Mouse (Mus musculus) small intestine, adult 2 months (tissue): Measurements from ENCODE around the gene Slc22a12. TPM values are rescaled to one million over a fixed set of nuclear protein-coding genes. Genes with fewer than 3 reads are reported as not detected.

ENCODE experiments used
- H3K27ac ChIP-seq: fragments of 200-500 bp; 2 replicates; pipeline ENCODE4 v1.5.1; 2012; ENCODE audit warnings: low read depth, low read length, control low read depth, inconsistent platforms; ENCODE audit not compliant: insufficient read depth
- H3K27me3 ChIP-seq: fragments of 200-500 bp; 2 replicates; pipeline ENCODE4 v1.6.1; 2012; ENCODE audit warnings: mild to moderate bottlenecking, moderate library complexity, low read length, inconsistent platforms; ENCODE audit not compliant: control insufficient read depth, insufficient read depth
- H3K36me3 ChIP-seq: fragments of 200-500 bp; 2 replicates; pipeline ENCODE4 v1.6.1; 2012; ENCODE audit warnings: mild to moderate bottlenecking, low read length, control low read depth, inconsistent platforms; ENCODE audit not compliant: control insufficient read depth, insufficient read depth
- H3K4me1 ChIP-seq: fragments of 200-500 bp; 2 replicates; pipeline ENCODE4 v1.6.1; 2012; ENCODE audit warnings: low read length, inconsistent platforms, mixed read lengths; ENCODE audit not compliant: control insufficient read depth, insufficient read depth, insufficient read length
- H3K4me3 ChIP-seq: fragments of 200-500 bp; 2 replicates; pipeline ENCODE4 v1.5.1; 2012; ENCODE audit warnings: low read depth, mild to moderate bottlenecking, control low read depth, inconsistent platforms, low read length, moderate library complexity
- CTCF ChIP-seq: fragments of 200-500 bp; IDR thresholded peaks from 2 replicates; pipeline ENCODE4 v1.5.1; 2012; ENCODE audit warnings: low read depth, mild to moderate bottlenecking, control low read depth, inconsistent platforms, low read length, moderate library complexity, mixed read lengths; ENCODE audit not compliant: insufficient replicate concordance, insufficient read length; ENCODE audit errors: extremely low read depth
- POLR2A ChIP-seq: fragments of 200-500 bp; IDR thresholded peaks from 2 replicates; pipeline ENCODE4 v1.6.1; 2012; ENCODE audit warnings: low read depth, mild to moderate bottlenecking, control low read depth, inconsistent platforms, low read length, moderate library complexity
- WGBS: fragments of 180-500 bp; shearing (Covaris S2); methylation state at CpG from one replicate; pipeline ENCODE4 v1.1.7; 2018; 5-methylcytosine and 5-hydroxymethylcytosine counted together
- polyA plus RNA-seq: library from polyadenylated mRNA; depleted of rRNA; stranded (reverse); fragments of >200 nt; gene quantifications from 2 replicates; pipeline ENCODE4 v1.2.3, GENCODE M21; 2012

Slc22a12 gene
- polyA plus RNA-seq, 1 experiment: not detected

- no peaks in the 10 kb centered on the region for H3K4me1 ChIP-seq
- WGBS: 44% methylated on average over 16 of the region's 16 CpGs
- no peak overlapping the region for H3K27ac ChIP-seq
- no peaks in the 10 kb centered on the region for H3K27me3 ChIP-seq
- H3K36me3 ChIP-seq: no peaks in the 10 kb centered on the region
- H3K4me3 ChIP-seq: no peak overlapping the region
- no peak for TF ChIP-seq CTCF
These were observed 5.9 kb upstream of the Slc22a12 start for GRCm38 (mm10) chr19:6548431-6549410.

- no peak overlapping the region for H3K27ac ChIP-seq
- H3K4me3 ChIP-seq: no peak overlapping the region
- WGBS: 74% methylated on average over 5 of the region's 5 CpGs
- no peaks in the 10 kb centered on the region for H3K27me3 ChIP-seq
- TF ChIP-seq CTCF: no peak
- TF ChIP-seq POLR2A: no peak
- H3K4me1 ChIP-seq: no peaks in the 10 kb centered on the region
- no peaks in the 10 kb centered on the region for H3K36me3 ChIP-seq
These were observed 5.0 kb upstream of the Slc22a12 start for GRCm38 (mm10) chr19:6547801-6548200.

- no peak overlapping the region for H3K27ac ChIP-seq
- H3K4me1 ChIP-seq: no peaks in the 10 kb centered on the region
- TF ChIP-seq POLR2A (no peak), CTCF (no peak)
- no peaks in the 10 kb centered on the region for H3K36me3 ChIP-seq
- 39% methylated on average over 1 of the region's 1 CpGs for WGBS
- no peak overlapping the region for H3K4me3 ChIP-seq
- no peaks in the 10 kb centered on the region for H3K27me3 ChIP-seq
These were observed 3.3 kb upstream of the Slc22a12 start for GRCm38 (mm10) chr19:6546096-6546495.

GRCm38 (mm10) chr19:6545481-6545880, 2.6 kb upstream of the Slc22a12 start:
- H3K4me3 ChIP-seq: no peak overlapping the region
- no peaks in the 10 kb centered on the region for H3K4me1 ChIP-seq
- H3K27me3 ChIP-seq: no peaks in the 10 kb centered on the region
- TF ChIP-seq CTCF (no peak), POLR2A (no peak)
- no peak overlapping the region for H3K27ac ChIP-seq
- WGBS: 88% methylated on average over 5 of the region's 5 CpGs
- H3K36me3 ChIP-seq: no peaks in the 10 kb centered on the region

GRCm38 (mm10) chr19:6544712-6545111, 1.9 kb upstream of the Slc22a12 start:
- no peak overlapping the region for H3K27ac ChIP-seq
- H3K27me3 ChIP-seq: no peaks in the 10 kb centered on the region
- TF ChIP-seq CTCF (no peak), POLR2A (no peak)
- H3K4me1 ChIP-seq: no peaks in the 10 kb centered on the region
- H3K4me3 ChIP-seq: no peak overlapping the region
- no peaks in the 10 kb centered on the region for H3K36me3 ChIP-seq
- WGBS: 89% methylated on average over 13 of the region's 13 CpGs

GRCm38 (mm10) chr19:6543518-6543917, 686 bp upstream of the Slc22a12 start:
- H3K4me1 ChIP-seq: no peaks in the 10 kb centered on the region
- H3K27me3 ChIP-seq: no peaks in the 10 kb centered on the region
- no peak for TF ChIP-seq CTCF
- TF ChIP-seq POLR2A: no peak
- H3K36me3 ChIP-seq: no peaks in the 10 kb centered on the region
- WGBS: 59% methylated on average over 7 of the region's 7 CpGs
- H3K4me3 ChIP-seq: no peak overlapping the region
- H3K27ac ChIP-seq: no peak overlapping the region

- TF ChIP-seq CTCF (no peak), POLR2A (no peak)
- Histone ChIP-seq H3K27ac (no peak overlapping the region), H3K4me3 (no peak overlapping the region), H3K4me1 (no peaks in the 10 kb centered on the region), H3K27me3 (no peaks in the 10 kb centered on the region), H3K36me3 (no peaks in the 10 kb centered on the region)
- WGBS: 85% methylated on average over 6 of the region's 6 CpGs
These were observed 177 bp upstream of the Slc22a12 start for GRCm38 (mm10) chr19:6543035-6543383.
